Mouse (Mus musculus): Measurements from ENCODE around the gene Chchd6. TPM values are rescaled to one million over a fixed set of nuclear protein-coding genes. Genes with fewer than 3 reads are reported as not detected.

Chchd6 gene
- total and polyA plus RNA-seq, 3 experiments, result 9.3 to 25.1 (median 11.4) TPM

- H3K27ac ChIP-seq, result peak overlapping the region; percentile 52
- intact Hi-C loops (cut with DNase I), result loop anchor here (5.0 kb wide), 2 partner anchors 272 to 297 kb away; partner anchors contain the start of gene Plxna1
- peak; percentile 43 to 62 for DNase-seq
- no peaks in the 10 kb centered on the region for H3K79me2 ChIP-seq (replicated peaks; ENCODE audit: control insufficient read depth, insufficient read depth, low read length)
- H3K4me3 ChIP-seq, result no peak overlapping the region
- H3K9ac ChIP-seq (ENCODE audit: low read depth, low read length), result no peak overlapping the region
- WGBS, result 14% methylated on average over 8 of the region's 8 CpGs
- H3K4me1 ChIP-seq (ENCODE audit: control insufficient read depth, insufficient read depth, low read length), result peaks cover 8% of the 10 kb centered on the region
- no peaks in the 10 kb centered on the region for H3K27me3 ChIP-seq (ENCODE audit: control insufficient read depth, insufficient read depth, low read length)
- TF ChIP-seq POLR2A (IDR thresholded peaks at IDR 0.05; ENCODE audit: insufficient read depth, low read depth, low read length) (no peak), EP300 (IDR thresholded peaks at IDR 0.05; ENCODE audit: insufficient read depth, low read depth, low read length) (peak; percentile 59; the same call in 1 of the 2 replicates), CTCF (IDR thresholded peaks at IDR 0.05) (no peak)
- H3K36me3 ChIP-seq (ENCODE audit: control insufficient read depth, insufficient read depth, low read length), result no peaks in the 10 kb centered on the region
Observed at GRCm38 (mm10) chr6:89634400-89634799, 38.9 kb upstream of the Chchd6 start.

GRCm38 (mm10) chr6:89633115-89633514 is 37.7 kb upstream of the Chchd6 start:
- Histone ChIP-seq H3K9ac (ENCODE audit: low read depth, low read length) (no peak overlapping the region), H3K4me3 (no peak overlapping the region), H3K4me1 (ENCODE audit: control insufficient read depth, insufficient read depth, low read length) (peaks cover 8% of the 10 kb centered on the region), H3K27me3 (ENCODE audit: control insufficient read depth, insufficient read depth, low read length) (no peaks in the 10 kb centered on the region), H3K79me2 (replicated peaks; ENCODE audit: control insufficient read depth, insufficient read depth, low read length) (no peaks in the 10 kb centered on the region), H3K27ac (no peak overlapping the region), H3K36me3 (ENCODE audit: control insufficient read depth, insufficient read depth, low read length) (no peaks in the 10 kb centered on the region)
- intact Hi-C loops (cut with DNase I), result loop anchor here (2.0 to 5.0 kb wide), 3 partner anchors 76 to 296 kb away; partner anchors contain the start of gene Plxna1
- TF ChIP-seq POLR2A (IDR thresholded peaks at IDR 0.05; ENCODE audit: insufficient read depth, low read depth, low read length) (no peak), EP300 (IDR thresholded peaks at IDR 0.05; ENCODE audit: insufficient read depth, low read depth, low read length) (no peak), CTCF (IDR thresholded peaks at IDR 0.05) (no peak)
- 82% methylated on average over 7 of the region's 7 CpGs for WGBS
- no peak for DNase-seq

- Histone ChIP-seq H3K9ac (ENCODE audit: low read depth, low read length) (no peak overlapping the region), H3K36me3 (ENCODE audit: control insufficient read depth, insufficient read depth, low read length) (no peaks in the 10 kb centered on the region), H3K27ac (peak overlapping the region; percentile 3; the same call in 1 of the 2 replicates), H3K27me3 (ENCODE audit: control insufficient read depth, insufficient read depth, low read length) (no peaks in the 10 kb centered on the region), H3K4me1 (ENCODE audit: control insufficient read depth, insufficient read depth, low read length) (peaks cover 8% of the 10 kb centered on the region), H3K4me3 (no peak overlapping the region), H3K79me2 (replicated peaks; ENCODE audit: control insufficient read depth, insufficient read depth, low read length) (no peaks in the 10 kb centered on the region)
- 18% methylated on average over 10 of the region's 10 CpGs for WGBS
- peak; percentile 77 to 85 for DNase-seq
- intact Hi-C loops (cut with DNase I), result loop anchor here (2.0 to 5.0 kb wide), 4 partner anchors 75 to 701 kb away; partner anchors contain the start of gene Plxna1
- TF ChIP-seq CTCF (IDR thresholded peaks at IDR 0.05), result peak; percentile 95
- TF ChIP-seq EP300 (IDR thresholded peaks at IDR 0.05; ENCODE audit: insufficient read depth, low read depth, low read length), result peak; percentile 70; the same call in 1 of the 2 replicates
- no peak for TF ChIP-seq POLR2A (IDR thresholded peaks at IDR 0.05; ENCODE audit: insufficient read depth, low read depth, low read length)
Observed at GRCm38 (mm10) chr6:89631809-89632562, 36.5 kb upstream of the Chchd6 start.

- no peaks in the 10 kb centered on the region for H3K79me2 ChIP-seq (replicated peaks; ENCODE audit: control insufficient read depth, insufficient read depth, low read length)
- H3K4me3 ChIP-seq, result no peak overlapping the region
- DNase-seq, result no peak
- no peak overlapping the region for H3K9ac ChIP-seq (ENCODE audit: low read depth, low read length)
- TF ChIP-seq EP300 (IDR thresholded peaks at IDR 0.05; ENCODE audit: insufficient read depth, low read depth, low read length), result no peak
- TF ChIP-seq POLR2A (IDR thresholded peaks at IDR 0.05; ENCODE audit: insufficient read depth, low read depth, low read length), result no peak
- no peak for TF ChIP-seq CTCF (IDR thresholded peaks at IDR 0.05)
- no peak overlapping the region for H3K27ac ChIP-seq
- no peaks in the 10 kb centered on the region for H3K27me3 ChIP-seq (ENCODE audit: control insufficient read depth, insufficient read depth, low read length)
- intact Hi-C loops (cut with DNase I), result no loop called here
- H3K4me1 ChIP-seq (ENCODE audit: control insufficient read depth, insufficient read depth, low read length), result peaks cover 5% of the 10 kb centered on the region
- WGBS, result 61% methylated on average over 8 of the region's 8 CpGs
- no peaks in the 10 kb centered on the region for H3K36me3 ChIP-seq (ENCODE audit: control insufficient read depth, insufficient read depth, low read length)
Observed at GRCm38 (mm10) chr6:89628045-89628785, 32.8 kb upstream of the Chchd6 start.

- 76% methylated on average over 3 of the region's 3 CpGs for WGBS
- H3K27me3 ChIP-seq (ENCODE audit: control insufficient read depth, insufficient read depth, low read length), result no peaks in the 10 kb centered on the region
- intact Hi-C loops (cut with DNase I), result no loop called here
- TF ChIP-seq EP300 (IDR thresholded peaks at IDR 0.05; ENCODE audit: insufficient read depth, low read depth, low read length), result no peak
- TF ChIP-seq POLR2A (IDR thresholded peaks at IDR 0.05; ENCODE audit: insufficient read depth, low read depth, low read length), result no peak
- peak; percentile 35 for TF ChIP-seq CTCF (IDR thresholded peaks at IDR 0.05)
- H3K4me1 ChIP-seq (ENCODE audit: control insufficient read depth, insufficient read depth, low read length), result no peaks in the 10 kb centered on the region
- no peaks in the 10 kb centered on the region for H3K36me3 ChIP-seq (ENCODE audit: control insufficient read depth, insufficient read depth, low read length)
- H3K79me2 ChIP-seq (replicated peaks; ENCODE audit: control insufficient read depth, insufficient read depth, low read length), result no peaks in the 10 kb centered on the region
- H3K4me3 ChIP-seq, result no peak overlapping the region
- no peak for DNase-seq
- H3K9ac ChIP-seq (ENCODE audit: low read depth, low read length), result no peak overlapping the region
- H3K27ac ChIP-seq, result no peak overlapping the region
Observed at GRCm38 (mm10) chr6:89622647-89623046, 27.2 kb upstream of the Chchd6 start.

Measured in heart, adult 2 months (tissue).